In the genomic region with DNA sequence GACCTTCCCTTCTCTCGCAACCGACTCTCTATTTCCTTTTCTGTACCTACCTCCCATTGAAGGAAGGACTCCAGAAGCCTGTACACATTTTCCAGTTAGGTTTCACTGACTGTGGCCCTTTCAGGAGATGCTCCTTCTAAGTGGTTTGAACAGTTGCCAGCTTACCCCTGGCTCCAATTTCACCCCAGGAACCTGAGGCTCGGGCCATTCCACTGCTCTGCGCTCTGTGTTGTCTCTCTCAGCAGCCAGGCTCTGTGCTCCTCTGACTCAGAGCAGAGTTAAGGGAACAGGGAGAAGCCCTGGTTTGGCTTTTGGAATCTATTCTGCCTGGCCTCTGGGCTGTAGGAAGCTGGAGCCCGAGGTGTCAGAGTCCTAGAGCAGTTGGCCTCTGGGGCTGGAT, we compare ENCODE assay signal across 41 mouse cellular contexts. TPM values are rescaled to one million over a fixed set of nuclear protein-coding genes. Genes with fewer than 3 reads are reported as not detected.
DNase-seq lines count a peak whose midpoint lies in the region; ATAC-seq and TF ChIP-seq lines count a peak whose summit lies in the region.
"Had no signal": no experiment of that assay in that cellular context is flagged by ENCODE, and none has a peak within 500 bp of the region (broad histone marks: within the 10 kb centered on the region; RNA-seq: fewer than 3 reads in every experiment).

No protein-coding gene starts in this region.

- in situ Hi-C loops in ES-E14 (cut with MboI; ENCODE audit: low sequenced_read_pairs in 2 of 2, unreplicated experiment in 2 of 2), result no loop called here

- no peak for ATAC-seq in heart, embryonic 15.5 days (replicated peaks; ENCODE audit: insufficient number of reproducible peaks, insufficient read depth, low FRiP score, low read depth)
- ATAC-seq: forebrain, embryonic 16.5 days; inflammation-experienced regulatory T-cells, adult 6 months; midbrain, embryonic 15.5 days had no signal

- H3K4me2 ChIP-seq in heart, embryonic 15.5 days, result no peak overlapping the region
- H3K4me2 ChIP-seq: embryonic facial prominence, embryonic 13.5 days; hindbrain, embryonic 15.5 days; kidney, embryonic 15.5 days; limb, embryonic 12.5 days; liver, embryonic 15.5 days; lung, embryonic 14.5 days; midbrain, embryonic 15.5 days; neural tube, embryonic 15.5 days had no signal

- H3K36me3 ChIP-seq in heart, embryonic 10.5 days, result no peaks in the 10 kb centered on the region
- no peaks in the 10 kb centered on the region for H3K36me3 ChIP-seq in heart, embryonic 15.5 days
- H3K36me3 ChIP-seq in ES-E14 (ENCODE audit: control insufficient read depth, insufficient read depth, low read length, poor library complexity, severe bottlenecking), result no peaks in the 10 kb centered on the region
- H3K36me3 ChIP-seq: embryonic facial prominence, embryonic 13.5 days; hindbrain, embryonic 10.5 days; hindbrain, embryonic 15.5 days; kidney, embryonic 15.5 days; limb, embryonic 12.5 days; liver, embryonic 15.5 days; midbrain, embryonic 10.5 days; midbrain, embryonic 15.5 days; neural tube, embryonic 15.5 days had no signal

- no peaks in the 10 kb centered on the region for H3K27me3 ChIP-seq in heart, embryonic 10.5 days (ENCODE audit: insufficient read depth, poor library complexity, severe bottlenecking)
- H3K27me3 ChIP-seq in heart, embryonic 15.5 days, result no peaks in the 10 kb centered on the region
- H3K27me3 ChIP-seq: embryonic facial prominence, embryonic 13.5 days; hindbrain, embryonic 15.5 days; kidney, embryonic 15.5 days; liver, embryonic 15.5 days; midbrain, embryonic 15.5 days; neural tube, embryonic 15.5 days had no signal

- H3K4me1 ChIP-seq in heart, embryonic 10.5 days, result peaks cover 33% of the 10 kb centered on the region
- H3K4me1 ChIP-seq in heart, embryonic 15.5 days (replicated peaks), result peaks cover 42% of the 10 kb centered on the region
- H3K4me1 ChIP-seq in ES-E14 (ENCODE audit: control insufficient read depth in 2 of 2, insufficient read depth in 2 of 2, low read length in 2 of 2, poor library complexity in 1 of 2), result peaks cover under 1 to 15% of the 10 kb centered on the region in 2 experiments; a peak in 1 of 4 replicates
- H3K4me1 ChIP-seq: liver, embryonic 15.5 days had no signal

- H3K27ac ChIP-seq in heart, embryonic 10.5 days, result peak overlapping the region; percentile 70; the same call in 1 of the 2 replicates
- peak overlapping the region; percentile 77 for H3K27ac ChIP-seq in heart, embryonic 15.5 days
- no peak overlapping the region for H3K27ac ChIP-seq in ES-E14 (ENCODE audit: insufficient read depth, low read depth, low read length, poor library complexity, severe bottlenecking)
- H3K27ac ChIP-seq: embryonic facial prominence, embryonic 13.5 days; hindbrain, embryonic 10.5 days; hindbrain, embryonic 15.5 days; kidney, embryonic 15.5 days; limb, embryonic 12.5 days; liver, embryonic 15.5 days; midbrain, embryonic 10.5 days; midbrain, embryonic 15.5 days; neural tube, embryonic 15.5 days had no signal

- no peak overlapping the region for H3K4me3 ChIP-seq in heart, embryonic 10.5 days
- H3K4me3 ChIP-seq in heart, embryonic 15.5 days, result no peak overlapping the region
- no peak overlapping the region for H3K4me3 ChIP-seq in ES-E14 (ENCODE audit: insufficient read depth in 1 of 2, low read depth in 1 of 2, low read length in 2 of 2, poor library complexity in 1 of 2, severe bottlenecking in 1 of 2)
- H3K4me3 ChIP-seq: embryonic facial prominence, embryonic 13.5 days; erythroblast, embryonic 14.5 days; hindbrain, embryonic 10.5 days; hindbrain, embryonic 15.5 days; kidney, embryonic 15.5 days; limb, embryonic 12.5 days; liver, embryonic 15.5 days; midbrain, embryonic 10.5 days; midbrain, embryonic 15.5 days; neural tube, embryonic 15.5 days had no signal

- no peaks in the 10 kb centered on the region for H3K9me3 ChIP-seq in heart, embryonic 10.5 days
- H3K9me3 ChIP-seq in heart, embryonic 15.5 days (replicated peaks), result no peaks in the 10 kb centered on the region
- no peaks in the 10 kb centered on the region for H3K9me3 ChIP-seq in ES-E14 (ENCODE audit: control insufficient read depth, insufficient read depth, low read depth, low read length)
- H3K9me3 ChIP-seq: embryonic facial prominence, embryonic 13.5 days; hindbrain, embryonic 10.5 days; hindbrain, embryonic 15.5 days; kidney, embryonic 15.5 days; limb, embryonic 12.5 days; liver, embryonic 15.5 days; midbrain, embryonic 10.5 days; midbrain, embryonic 15.5 days; neural tube, embryonic 15.5 days had no signal

- H3K9ac ChIP-seq in heart, embryonic 15.5 days, result no peak overlapping the region
- peak overlapping the region; percentile 58; the same call in 1 of the 2 replicates for H3K9ac ChIP-seq in ES-E14 (ENCODE audit: insufficient read depth, low read depth, low read length, poor library complexity, severe bottlenecking)
- H3K9ac ChIP-seq: embryonic facial prominence, embryonic 13.5 days; hindbrain, embryonic 15.5 days; kidney, embryonic 15.5 days; limb, embryonic 12.5 days; liver, embryonic 15.5 days; lung, embryonic 14.5 days; midbrain, embryonic 15.5 days; neural tube, embryonic 15.5 days had no signal

- no peak for DNase-seq in heart, embryonic 10.5 days (ENCODE audit: low spot score)
- no peak for DNase-seq in heart, postnatal 4 days
- DNase-seq in heart, adult 11 months, result no peak
- no peak for DNase-seq in ES-E14 (ENCODE audit: low read depth, low spot score)
- peak; percentile 73 for DNase-seq in skeletal muscle tissue, adult 2 months (ENCODE audit: low read depth, low spot score)
- DNase-seq in left cerebral cortex, postnatal 25 days (ENCODE audit: low spot score in 2 of 2), result no peak
- DNase-seq: adrenal gland, postnatal 25 days; cerebellum, adult 11-12 months; cerebellum, adult 9-11 months; embryo, embryonic 11 days; gastrocnemius, postnatal 25 days; kidney, adult 18-20 months; kidney, postnatal 25 days; lung, embryonic 14.5 days; lung, postnatal 14 days; right cerebral cortex, postnatal 25 days; spleen, adult 18-20 months; thymus, postnatal 14 days had no signal

- intact Hi-C loops in left cerebral cortex, postnatal 25 days (cut with DNase I), result no loop called here

- 73% methylated on average over 5 of the region's 5 CpGs for WGBS in heart, embryonic 10.5 days
- 51% methylated on average over 5 of the region's 5 CpGs for WGBS in heart, embryonic 15.5 days

TF ChIP-seq in ES-E14, 5 proteins besides CTCF, POLR2A, EP300 and RAD21:
- TF ChIP-seq CHD2 (IDR thresholded peaks at IDR 0.05; ENCODE audit: low read depth, low read length), result no peak
- no peak for TF ChIP-seq MAFK (IDR thresholded peaks at IDR 0.05; ENCODE audit: insufficient read depth, low read depth, low read length)
- TF ChIP-seq ZC3H11A (IDR thresholded peaks at IDR 0.05; ENCODE audit: borderline replicate concordance, low read depth, low read length), result no peak
- no peak for TF ChIP-seq HCFC1 (IDR thresholded peaks at IDR 0.05; ENCODE audit: borderline replicate concordance, insufficient read depth, low read length)
- TF ChIP-seq ZNF384 (IDR thresholded peaks at IDR 0.05; ENCODE audit: low read depth, low read length), result no peak
TF ChIP-seq in ES-E14: peak in this region for 0.

RNA-seq across cellular contexts. Expression of gene Trim63, which starts 12.8 kb away (rescaled TPM):
- 47.5 and 77.0 TPM in 2 replicates for polyA plus RNA-seq in heart, embryonic 10.5 days (2016; fragmentation: Nextera tagmentation; extraction: Ambion mirVana)
- 100 to 1,000 TPM; 199 to 226 TPM for total RNA-seq in heart, postnatal 4 days (2021)
- 137 and 156 TPM in 2 replicates for polyA plus RNA-seq in heart, embryonic 15.5 days (2015; fragmentation: Nextera tagmentation; extraction: Ambion mirVana)
- total RNA-seq in ES-E14 (2012; rRNA removed), result 3.5 and 4.3 TPM in 2 replicates
- under 1 TPM; 0.32 to 0.39 TPM for total RNA-seq in left cerebral cortex, postnatal 25 days (2021)
- total RNA-seq: adrenal gland, postnatal 25 days; layer of hippocampus, adult 18-20 months; megakaryocyte progenitor cell, adult 5-6 weeks; MEL had no signal
- polyA plus RNA-seq: erythroblast, embryonic 14.5 days; inflammation-experienced regulatory T-cells, adult 6 months; liver, adult 2 months; lung, embryonic 14.5 days had no signal

RNA-seq across cellular contexts. Expression of gene Pdik1l, which starts 14.4 kb away (rescaled TPM):
- 15.8 and 18.2 TPM in 2 replicates for polyA plus RNA-seq in heart, embryonic 10.5 days (2016; fragmentation: Nextera tagmentation; extraction: Ambion mirVana)
- 10 to 100 TPM; 11.8 to 12.2 TPM for total RNA-seq in heart, postnatal 4 days (2021)
- 11.3 and 14.3 TPM in 2 replicates for polyA plus RNA-seq in heart, embryonic 15.5 days (2015; fragmentation: Nextera tagmentation; extraction: Ambion mirVana)
- total RNA-seq in ES-E14 (2012; rRNA removed), result 12.6 and 13.2 TPM in 2 replicates
- 10 to 100 TPM; 18.6 to 19.8 TPM for total RNA-seq in left cerebral cortex, postnatal 25 days (2021)

RNA-seq across cellular contexts. Expression of gene Slc30a2, which starts 40.9 kb away (rescaled TPM):
- 0.09 and 0.36 TPM in 2 replicates for polyA plus RNA-seq in heart, embryonic 10.5 days (2016; fragmentation: Nextera tagmentation; extraction: Ambion mirVana)
- total RNA-seq in heart, postnatal 4 days (2021), result under 1 TPM; 0.29 to 0.61 TPM
- 0.18 and 0.21 TPM in 2 replicates for polyA plus RNA-seq in heart, embryonic 15.5 days (2015; fragmentation: Nextera tagmentation; extraction: Ambion mirVana)
- total RNA-seq in ES-E14 (2012; rRNA removed), result 23.5 and 24.3 TPM in 2 replicates
- total RNA-seq in left cerebral cortex, postnatal 25 days (2021), result not detected
- total RNA-seq: layer of hippocampus, postnatal 10 days had no signal
- polyA plus RNA-seq: erythroblast, embryonic 14.5 days; forebrain, embryonic 11.5 days; liver, adult 2 months had no signal

RNA-seq across cellular contexts. Expression of gene Grrp1, which starts 48.2 kb away (rescaled TPM):
- polyA plus RNA-seq in heart, embryonic 10.5 days (2016; fragmentation: Nextera tagmentation; extraction: Ambion mirVana), result 6.3 and 8.8 TPM in 2 replicates
- total RNA-seq in heart, postnatal 4 days (2021), result 10 to 100 TPM in 1 of 2 experiments, 1 to 10 TPM in 1; 8.9 to 10.3 TPM
- polyA plus RNA-seq in heart, embryonic 15.5 days (2015; fragmentation: Nextera tagmentation; extraction: Ambion mirVana), result 5.0 and 5.1 TPM in 2 replicates
- total RNA-seq in ES-E14 (2012; rRNA removed), result 1.6 and 2.2 TPM in 2 replicates
- total RNA-seq in left cerebral cortex, postnatal 25 days (2021), result 1 to 10 TPM; 4.0 TPM
- total RNA-seq: megakaryocyte progenitor cell, adult 5-6 weeks; MEL had no signal
- polyA plus RNA-seq: inflammation-experienced regulatory T-cells, adult 6 months had no signal

RNA-seq across cellular contexts. Expression of gene Gm30191, which starts 55.3 kb away (rescaled TPM):
- polyA plus RNA-seq in heart, embryonic 10.5 days (2016; fragmentation: Nextera tagmentation; extraction: Ambion mirVana), result not detected in 2 replicates
- total RNA-seq in heart, postnatal 4 days (2021), result not detected
- polyA plus RNA-seq in heart, embryonic 15.5 days (2015; fragmentation: Nextera tagmentation; extraction: Ambion mirVana), result not detected in 2 replicates
- not detected in 2 replicates for total RNA-seq in ES-E14 (2012; rRNA removed)
- total RNA-seq in left cerebral cortex, postnatal 25 days (2021), result not detected
- total RNA-seq: adrenal gland, postnatal 25 days; gastrocnemius, postnatal 25 days; layer of hippocampus, adult 18-20 months; layer of hippocampus, postnatal 10 days; left cerebral cortex, adult 18-20 months; left cerebral cortex, postnatal 14 days; liver, adult 2 months; megakaryocyte progenitor cell, adult 5-6 weeks; MEL had no signal
- polyA plus RNA-seq: embryonic facial prominence, embryonic 13.5 days; forebrain, embryonic 16.5 days; hindbrain, embryonic 10.5 days; inflammation-experienced regulatory T-cells, adult 6 months; kidney, embryonic 15.5 days; limb, embryonic 12.5 days; liver, adult 2 months; liver, embryonic 15.5 days; lung, embryonic 14.5 days; midbrain, embryonic 15.5 days; neural tube, embryonic 15.5 days; stomach, embryonic 16.5 days; urinary bladder, adult 2 months had no signal

Comparison
In these comparisons a context has a peak if more than half of its experiments do, and no peak if none do; other contexts are left out.
1. RNA of gene Trim63, which starts 12.8 kb away (total RNA-seq): 199 to 226 TPM in heart, postnatal 4 days; 3.5 to 4.3 TPM in ES-E14 and 0.32 to 0.39 TPM in left cerebral cortex, postnatal 25 days; every median in the first group is over 10 times any median in the second.
2. RNA of gene Slc30a2, which starts 40.9 kb away (total RNA-seq): 23.5 to 24.3 TPM in ES-E14; 0.29 to 0.61 TPM in heart, postnatal 4 days and not detected in left cerebral cortex, postnatal 25 days; every median in the first group is over 10 times any median in the second.